Mouse (Mus musculus): ENCODE data around the gene Zbtb4.

- TF ChIP-seq POLR2A (IDR thresholded peaks at IDR 0.05; ENCODE audit: insufficient read length, low read depth) (no peak), E2F4 (IDR thresholded peaks at IDR 0.05; ENCODE audit: insufficient read depth) (no peak), MYOD1 (IDR thresholded peaks at IDR 0.05; ENCODE audit: control insufficient read depth in 1 of 3, insufficient read length in 2 of 3, low read depth in 2 of 3) (no peak), TCF12 (IDR thresholded peaks at IDR 0.05; ENCODE audit: insufficient read depth, poor library complexity, severe bottlenecking) (no peak), REST (IDR thresholded peaks at IDR 0.05; ENCODE audit: insufficient read depth, insufficient read length) (no peak), MAX (IDR thresholded peaks at IDR 0.05; ENCODE audit: low read depth) (no peak), USF1 (IDR thresholded peaks at IDR 0.05; ENCODE audit: low read depth) (no peak), TCF3 (IDR thresholded peaks at IDR 0.05; ENCODE audit: insufficient read length, low read depth) (no peak), POLR2AphosphoS2 (IDR thresholded peaks at IDR 0.05; ENCODE audit: insufficient read length, low read depth) (no peak), SRF (IDR thresholded peaks at IDR 0.05; ENCODE audit: control insufficient read depth, insufficient read length, low read depth) (no peak)
Measured at GRCm38 (mm10) chr11:69787306-69787705, 21.6 kb downstream of the Zbtb4 start.

Data from myocyte (in vitro differentiated cells).